Mouse (Mus musculus): ENCODE measurements around the gene Pan3. TPM values are rescaled to one million over a fixed set of nuclear protein-coding genes. Genes with fewer than 3 reads are reported as not detected.

The Pan3 gene
- polyA plus RNA-seq (2017; shearing (Covaris generic)) = 10 to 100 TPM; 40.0 to 56.5 TPM

DNA sequence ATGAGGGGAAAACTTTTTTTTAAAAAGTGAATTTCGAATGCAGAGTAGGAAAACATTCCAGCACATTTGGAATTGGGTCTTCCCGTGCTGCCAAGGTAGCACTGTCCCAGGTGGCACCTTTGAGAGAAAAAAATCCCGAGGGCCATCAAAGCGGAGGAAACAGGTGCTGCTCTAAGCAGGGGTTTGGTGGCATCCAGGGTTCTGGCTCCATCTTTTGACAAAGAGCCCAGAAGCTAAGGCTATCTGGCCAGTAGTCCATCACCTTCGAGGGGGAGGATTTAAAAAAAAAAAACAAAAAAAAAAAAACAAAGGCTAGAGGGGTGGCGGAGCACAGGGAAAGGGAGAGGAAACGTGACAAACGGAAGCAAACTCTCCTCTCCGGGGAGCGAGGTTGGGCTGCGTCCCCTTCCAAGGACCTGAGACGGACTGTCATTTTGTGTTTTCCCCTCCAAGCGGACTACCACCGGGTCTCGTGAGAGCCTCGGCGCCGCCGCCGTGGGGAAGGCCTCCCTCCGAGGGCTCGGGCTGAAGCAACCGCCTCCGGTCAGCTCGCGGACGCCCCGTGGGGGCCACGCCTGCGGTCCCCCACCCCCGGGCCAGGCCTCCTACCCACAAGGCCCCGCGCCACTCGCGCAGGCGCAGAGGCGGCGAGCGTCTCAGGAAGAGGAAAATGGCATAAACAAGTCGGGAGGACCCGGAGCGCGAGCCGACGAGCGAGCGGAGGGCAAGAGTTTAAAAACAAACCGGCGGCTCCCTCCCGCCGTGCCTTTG, at the start of gene Pan3:
TSS of gene Pan3 (plus strand) at position 627 of the 771 bp plus-strand sequence.

GRCm38 (mm10) chr5:147399843-147400504, 30.0 kb upstream of the Pan3 start, which contains the start of gene Flt3:
Flt3 (minus strand) TSS chr5:147400489.

Other genes with a start within 250 kb of the Pan3 start
- gene Gsx1, start 241.5 kb upstream of the Pan3 start, polyA plus RNA-seq (2017; shearing (Covaris generic)) = not detected
- gene Pdx1, start 160.2 kb upstream of the Pan3 start, polyA plus RNA-seq (2017; shearing (Covaris generic)) = under 1 TPM in 1 of 2 experiments, not detected in 1; 0.23 TPM
- gene Cdx2, start 122.9 kb upstream of the Pan3 start, polyA plus RNA-seq (2017; shearing (Covaris generic)) = not detected
- gene Urad, start 107.7 kb upstream of the Pan3 start, polyA plus RNA-seq (2017; shearing (Covaris generic)) = not detected
- under 1 TPM in 1 of 2 experiments, not detected in 1; 0.92 TPM for gene Flt3, start 29.7 kb upstream of the Pan3 start, polyA plus RNA-seq (2017; shearing (Covaris generic))

Data from activated CD4-positive, CD25-positive, alpha-beta regulatory T cell (primary cell).